ENCODE assay signal across 12 mouse cellular contexts in genomic region chr4:153603936-153604335, GRCm38 (mm10).
DNase-seq lines count a peak whose midpoint lies in the region; ATAC-seq lines count a peak whose summit lies in the region.
"Had no signal": no experiment of that assay in that cellular context is flagged by ENCODE, and none has a peak within 500 bp of the region (broad histone marks: within the 10 kb centered on the region; RNA-seq: fewer than 3 reads in every experiment).

No protein-coding gene starts in this region.

- peaks cover 49% of the 10 kb centered on the region for H3K27me3 ChIP-seq in heart, embryonic 12.5 days (replicated peaks)
- H3K27me3 ChIP-seq: limb, embryonic 15.5 days; Patski had no signal

- H3K4me3 ChIP-seq in heart, embryonic 12.5 days, result no peak overlapping the region
- H3K4me3 ChIP-seq: forebrain, embryonic 10.5 days; limb, embryonic 15.5 days had no signal

- no peak overlapping the region for H3K9ac ChIP-seq in heart, embryonic 12.5 days
- H3K9ac ChIP-seq: limb, embryonic 15.5 days had no signal

- DNase-seq in heart, adult 18-20 months, result peak; percentile 41 to 60
- peak; percentile 58 for DNase-seq in testis, postnatal 10 days (ENCODE audit: low spot score)
- DNase-seq in testis, postnatal 14 days (ENCODE audit: low spot score), result no peak
- DNase-seq in gastrocnemius, postnatal 36 days, result peak; percentile 35 to 37
- no peak for DNase-seq in spleen, postnatal 4 days (ENCODE audit: low spot score in 2 of 2)
- no peak for DNase-seq in MN1 (ENCODE audit: low spot score)
- DNase-seq in urinary bladder, postnatal 36 days (ENCODE audit: low spot score in 2 of 2), result no peak

- ATAC-seq in heart, embryonic 12.5 days (ENCODE audit: insufficient number of reproducible peaks, low FRiP score), result no peak
- ATAC-seq: Patski had no signal

- no peak overlapping the region for H3K4me2 ChIP-seq in heart, embryonic 12.5 days
- H3K4me2 ChIP-seq: limb, embryonic 15.5 days had no signal

- H3K36me3 ChIP-seq in heart, embryonic 12.5 days, result no peaks in the 10 kb centered on the region
- H3K36me3 ChIP-seq: forebrain, embryonic 10.5 days; limb, embryonic 15.5 days had no signal

- no peaks in the 10 kb centered on the region for H3K9me3 ChIP-seq in heart, embryonic 12.5 days (replicated peaks)
- H3K9me3 ChIP-seq: forebrain, embryonic 10.5 days; limb, embryonic 15.5 days had no signal

- 81% methylated on average over 7 of the region's 7 CpGs for WGBS in heart, embryonic 12.5 days

- H3K4me1 ChIP-seq in heart, embryonic 12.5 days (replicated peaks), result peaks cover 6% of the 10 kb centered on the region; the same call in 1 of the 2 replicates
- H3K4me1 ChIP-seq: limb, embryonic 15.5 days had no signal

- intact Hi-C loops in gastrocnemius, postnatal 36 days (cut with DNase I), result no loop called here

- H3K27ac ChIP-seq in heart, embryonic 12.5 days (ENCODE audit: poor library complexity, severe bottlenecking), result no peak overlapping the region
- H3K27ac ChIP-seq: forebrain, embryonic 10.5 days; kidney, postnatal 0 days; limb, embryonic 15.5 days had no signal

Comparison
In these comparisons a context has a peak if more than half of its experiments do, and no peak if none do; other contexts are left out.
1. DNase-seq: peak in heart, adult 18-20 months (2 of 2), testis, postnatal 10 days (single experiment) and gastrocnemius, postnatal 36 days (2 of 2); none in testis, postnatal 14 days (single experiment), spleen, postnatal 4 days (0 of 2), MN1 (single experiment) and urinary bladder, postnatal 36 days (0 of 2).